Mouse (Mus musculus): ENCODE data around the gene Olfr222.

- no peak for TF ChIP-seq ZMIZ1 (IDR thresholded peaks at IDR 0.05; ENCODE audit: low read depth, low read length)
- TF ChIP-seq USF1 (IDR thresholded peaks at IDR 0.05; ENCODE audit: low read depth, low read length), result peak; percentile 32; the same call in 1 of the 2 replicates
- no peak for TF ChIP-seq HCFC1 (IDR thresholded peaks at IDR 0.05; ENCODE audit: low read depth, low read length)
These were observed 48.1 kb upstream of the Olfr222 start for GRCm38 (mm10) chr11:59624017-59624630.

Data from MEL (cell line).